Mouse (Mus musculus): ENCODE measurements around the gene Macf1.

DNA sequence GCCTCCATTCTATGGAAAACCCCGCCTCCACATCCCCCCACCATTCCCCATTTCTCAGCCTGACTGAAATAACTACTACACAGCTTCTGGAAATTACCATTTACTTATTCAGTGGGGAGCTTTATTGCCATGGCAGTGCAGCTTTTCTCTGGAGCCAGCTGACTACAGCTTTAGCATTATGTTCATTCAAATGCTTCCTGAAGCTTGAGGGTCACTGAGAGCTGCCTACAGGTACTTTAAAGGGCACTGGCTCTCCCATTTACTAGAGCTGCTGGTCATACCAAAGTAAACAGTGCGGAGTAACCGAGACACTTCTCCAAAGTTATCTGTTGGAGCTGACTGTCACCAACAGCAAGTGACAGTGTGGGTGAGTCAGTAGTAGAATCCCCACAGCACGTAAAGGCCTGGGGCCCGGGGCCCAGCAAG is 89.8 kb downstream of the Macf1 start:
- TF ChIP-seq CTCF (IDR thresholded peaks at IDR 0.05; ENCODE audit: extremely low read depth, insufficient read depth, low read length) (no peak), POLR2A (IDR thresholded peaks at IDR 0.05; ENCODE audit: extremely low read depth, insufficient read depth, low read length) (no peak)
